Mouse (Mus musculus): ENCODE measurements at regions not wholly inside any gene's neighbourhood (a gene's known extent, or its start where the extent isn't known, plus 50 kb on each side); places are given as distances from the start of the nearest gene placed in this dataset.

DNA sequence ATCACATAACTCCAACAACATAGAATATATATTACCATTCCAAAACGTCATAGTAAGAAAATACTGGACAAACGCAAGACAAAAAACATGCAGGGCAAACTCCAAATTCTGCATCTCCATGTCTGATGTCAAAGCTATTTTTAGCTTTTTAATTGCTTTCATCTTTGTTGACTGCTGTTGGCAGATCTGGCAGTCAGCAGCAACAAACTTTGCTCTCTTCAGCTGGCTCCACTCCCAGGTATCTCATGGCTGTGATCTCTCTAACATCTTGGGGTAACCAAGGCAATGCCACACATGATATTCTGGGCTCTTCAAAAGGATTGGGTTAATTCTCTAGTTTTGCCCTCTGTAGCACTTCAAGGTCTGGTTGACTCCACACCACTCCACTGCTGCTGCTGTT is 128.9 kb upstream of the Fst start:
- TF ChIP-seq CTCF (IDR thresholded peaks at IDR 0.05) (no peak), POLR2A (IDR thresholded peaks at IDR 0.05; ENCODE audit: insufficient read depth, low read depth, low read length) (no peak), EP300 (IDR thresholded peaks at IDR 0.05; ENCODE audit: insufficient read depth, low read depth, low read length) (no peak)

Data from heart, adult 2 months (tissue).